Mouse (Mus musculus) lung, embryonic 16.5 days (tissue): ENCODE data around the gene Bach2. TPM values are rescaled to one million over a fixed set of nuclear protein-coding genes. Genes with fewer than 3 reads are reported as not detected.

Experiments
- ATAC-seq: fragments of 200-750 bp; cut with Nextera tagmentation; 2 replicates; pipeline ENCODE4 v1.8.0; 2017; ENCODE audit warnings: low read depth, mild to moderate bottlenecking, moderate library complexity
- H3K27ac ChIP-seq: fragments of 300-500 bp; sonication (generic); 2 replicates; pipeline ENCODE4 v1.5.1; 2014; ENCODE audit warnings: mild to moderate bottlenecking, control low read depth, low read length
- H3K27me3 ChIP-seq: fragments of 300-500 bp; sonication (generic); 2 replicates; pipeline ENCODE4 v1.6.1; 2014; ENCODE audit warnings: low read depth, low read length, mixed read lengths; ENCODE audit not compliant: control insufficient read depth, insufficient read depth
- H3K36me3 ChIP-seq: fragments of 300-500 bp; sonication (generic); 2 replicates; pipeline ENCODE4 v1.6.1; 2014; ENCODE audit warnings: low read length; ENCODE audit not compliant: control insufficient read depth, insufficient read depth
- H3K4me1 ChIP-seq: fragments of 300-500 bp; sonication (generic); replicated peaks from 2 replicates; pipeline ENCODE4 v1.6.1; 2014; ENCODE audit warnings: low read length, mixed read lengths; ENCODE audit not compliant: control insufficient read depth, insufficient read depth
- H3K4me2 ChIP-seq: fragments of 300-500 bp; sonication (generic); 2 replicates; pipeline ENCODE4 v1.6.1; 2014; ENCODE audit warnings: low read depth, low read length, control low read depth
- H3K4me3 ChIP-seq: fragments of 300-500 bp; sonication (generic); 2 replicates; pipeline ENCODE4 v1.5.1; 2014; ENCODE audit warnings: mild to moderate bottlenecking, low read length, control low read depth
- H3K9ac ChIP-seq: fragments of 300-500 bp; sonication (generic); 2 replicates; pipeline ENCODE4 v1.6.1; 2014; ENCODE audit warnings: low read length, control low read depth
- H3K9me3 ChIP-seq: fragments of 300-500 bp; sonication (generic); 2 replicates; pipeline ENCODE4 v1.6.1; 2016; ENCODE audit warnings: low read length; ENCODE audit not compliant: control insufficient read depth
- WGBS: fragments of 180-500 bp; shearing (Covaris S2); extraction: QIAGEN DNeasy Blood & Tissue Kit; methylation state at CpG from one replicate; pipeline ENCODE4 v1.1.7; 2014; 5-methylcytosine and 5-hydroxymethylcytosine counted together
- polyA plus RNA-seq: library from polyadenylated mRNA; unstranded; fragments of >200 nt; fragmentation: Nextera tagmentation; extraction: Ambion mirVana; gene quantifications from 2 replicates; pipeline ENCODE4 v1.2.1, GENCODE M21; 2015

Bach2 gene
- polyA plus RNA-seq, 1 experiment from 2014 or later = 6.7 TPM

DNA sequence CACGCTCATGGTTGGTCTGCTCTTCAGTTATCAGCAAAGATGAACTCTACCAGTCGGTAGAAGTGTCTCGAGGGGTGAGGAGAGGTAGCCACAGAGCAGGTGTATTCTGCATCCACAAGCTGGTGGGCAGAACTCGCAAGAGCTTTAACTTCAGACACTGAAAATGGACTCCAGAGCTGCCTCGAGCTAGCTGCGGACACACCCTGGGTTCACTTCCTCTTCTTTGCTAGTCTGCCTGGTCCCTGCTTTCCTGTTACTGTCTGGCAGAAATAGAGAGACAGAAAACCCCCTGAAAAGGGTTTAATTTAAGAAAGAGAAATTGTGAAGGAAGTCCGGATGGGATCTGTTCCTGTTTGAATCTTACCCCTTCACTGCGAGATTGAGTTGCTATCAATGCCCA is 326.3 kb downstream of the Bach2 start:
- Histone ChIP-seq H3K4me1 (peaks cover 8% of the 10 kb centered on the region; the same call in 1 of the 2 replicates), H3K4me3 (no peak overlapping the region), H3K9ac (no peak overlapping the region), H3K4me2 (no peak overlapping the region), H3K9me3 (no peaks in the 10 kb centered on the region), H3K36me3 (peaks cover 7% of the 10 kb centered on the region; the same call in 1 of the 2 replicates), H3K27me3 (no peaks in the 10 kb centered on the region), H3K27ac (no peak overlapping the region)
- no peak for ATAC-seq
- 76% methylated on average over 8 of the region's 8 CpGs for WGBS

DNA sequence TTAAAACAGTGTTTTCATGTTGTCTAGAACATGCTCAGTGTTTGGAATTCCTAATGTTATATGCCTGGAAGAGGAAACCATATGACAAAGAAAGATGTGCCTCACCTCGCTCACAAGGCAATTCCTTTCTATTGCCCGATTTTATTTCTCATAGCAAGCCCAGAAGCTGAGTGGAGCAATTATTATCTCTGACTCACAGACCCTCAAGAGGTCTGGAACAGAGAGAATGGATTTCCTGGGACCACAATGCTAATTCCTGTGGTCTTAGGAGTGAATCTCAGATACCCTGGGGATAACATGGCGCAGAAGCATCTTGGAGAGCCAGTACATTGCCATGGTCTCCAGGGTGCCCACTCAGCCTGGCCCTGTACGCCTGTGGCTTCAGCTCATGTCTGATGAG is 330.4 kb downstream of the Bach2 start:
- Histone ChIP-seq H3K27ac (no peak overlapping the region), H3K9me3 (no peaks in the 10 kb centered on the region), H3K27me3 (no peaks in the 10 kb centered on the region), H3K4me3 (no peak overlapping the region), H3K4me1 (no peaks in the 10 kb centered on the region), H3K9ac (no peak overlapping the region), H3K4me2 (no peak overlapping the region), H3K36me3 (0 out of 2 replicates have a peak, but pooled peaks cover 3% of the 10 kb centered on the region)
- WGBS = 81% methylated on average over 4 of the region's 4 CpGs
- no peak for ATAC-seq

GRCm38 (mm10) chr4:32569995-32570938 is 331.7 kb downstream of the Bach2 start:
- ATAC-seq = peak; percentile 41
- H3K27ac ChIP-seq = no peak overlapping the region
- WGBS = 53% methylated on average over 17 of the region's 17 CpGs

GRCm38 (mm10) chr4:32570939-32571317 is 332.3 kb downstream of the Bach2 start:
- 50% methylated on average over 8 of the region's 8 CpGs for WGBS
- no peak overlapping the region for H3K4me3 ChIP-seq
- no peaks in the 10 kb centered on the region for H3K27me3 ChIP-seq
- H3K9me3 ChIP-seq = no peaks in the 10 kb centered on the region
- no peak overlapping the region for H3K4me2 ChIP-seq
- 0 out of 2 replicates have a peak, but pooled peaks cover 3% of the 10 kb centered on the region for H3K36me3 ChIP-seq
- no peaks in the 10 kb centered on the region for H3K4me1 ChIP-seq
- no peak overlapping the region for H3K27ac ChIP-seq
- H3K9ac ChIP-seq = no peak overlapping the region
- ATAC-seq = no peak

More at GRCm38 (mm10) chr4:32569995-32570938, 331.7 kb downstream of the Bach2 start:
- Histone ChIP-seq H3K4me1 (no peaks in the 10 kb centered on the region), H3K9ac (no peak overlapping the region), H3K4me3 (no peak overlapping the region), H3K27me3 (no peaks in the 10 kb centered on the region), H3K9me3 (no peaks in the 10 kb centered on the region), H3K4me2 (no peak overlapping the region), H3K36me3 (0 out of 2 replicates have a peak, but pooled peaks cover 3% of the 10 kb centered on the region)

- H3K27me3 ChIP-seq = no peaks in the 10 kb centered on the region
- H3K27ac ChIP-seq = no peak overlapping the region
- ATAC-seq = no peak
- 0 out of 2 replicates have a peak, but pooled peaks cover 1% of the 10 kb centered on the region for H3K36me3 ChIP-seq
- H3K4me3 ChIP-seq = no peak overlapping the region
- no peaks in the 10 kb centered on the region for H3K9me3 ChIP-seq
- WGBS = 44% methylated on average over 3 of the region's 3 CpGs
- H3K9ac ChIP-seq = no peak overlapping the region
- no peak overlapping the region for H3K4me2 ChIP-seq
- no peaks in the 10 kb centered on the region for H3K4me1 ChIP-seq
Observed at GRCm38 (mm10) chr4:32571441-32571840, 332.8 kb downstream of the Bach2 start.

DNA sequence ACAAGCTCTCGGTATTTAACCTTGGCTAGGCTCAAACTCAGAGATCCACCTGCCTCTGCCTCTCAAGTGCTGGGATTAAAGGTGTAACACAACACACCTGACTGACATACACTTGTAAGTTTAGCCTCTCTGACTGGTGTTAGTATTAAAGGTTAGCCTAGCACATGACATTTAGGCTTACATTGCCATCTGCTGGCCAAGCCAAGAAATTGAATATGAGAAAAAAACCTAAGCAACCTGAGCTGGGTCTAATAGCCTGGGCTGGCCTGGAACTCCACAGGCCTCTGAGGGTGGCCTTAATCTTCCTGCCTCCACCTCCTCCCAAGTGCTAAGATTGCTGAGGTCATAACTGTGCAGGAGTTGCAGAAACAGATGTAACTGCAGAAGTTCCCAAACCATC is 333.5 kb downstream of the Bach2 start:
- Histone ChIP-seq H3K4me3 (no peak overlapping the region), H3K4me2 (no peak overlapping the region), H3K27me3 (no peaks in the 10 kb centered on the region), H3K9ac (no peak overlapping the region), H3K4me1 (no peaks in the 10 kb centered on the region), H3K36me3 (0 out of 2 replicates have a peak, but pooled peaks cover 2% of the 10 kb centered on the region), H3K9me3 (no peaks in the 10 kb centered on the region), H3K27ac (no peak overlapping the region)
- peak; percentile 50; the same call in 1 of the 2 replicates for ATAC-seq
- WGBS = 59% methylated on average over 1 of the region's 1 CpGs

GRCm38 (mm10) chr4:32573586-32573985 is 335.0 kb downstream of the Bach2 start:
- Histone ChIP-seq H3K4me3 (no peak overlapping the region), H3K4me2 (no peak overlapping the region), H3K36me3 (0 out of 2 replicates have a peak, but pooled peaks cover 2% of the 10 kb centered on the region), H3K9ac (no peak overlapping the region), H3K9me3 (no peaks in the 10 kb centered on the region), H3K27me3 (no peaks in the 10 kb centered on the region), H3K27ac (no peak overlapping the region), H3K4me1 (no peaks in the 10 kb centered on the region)
- ATAC-seq = no peak
- WGBS = 82% methylated on average over 5 of the region's 5 CpGs

DNA sequence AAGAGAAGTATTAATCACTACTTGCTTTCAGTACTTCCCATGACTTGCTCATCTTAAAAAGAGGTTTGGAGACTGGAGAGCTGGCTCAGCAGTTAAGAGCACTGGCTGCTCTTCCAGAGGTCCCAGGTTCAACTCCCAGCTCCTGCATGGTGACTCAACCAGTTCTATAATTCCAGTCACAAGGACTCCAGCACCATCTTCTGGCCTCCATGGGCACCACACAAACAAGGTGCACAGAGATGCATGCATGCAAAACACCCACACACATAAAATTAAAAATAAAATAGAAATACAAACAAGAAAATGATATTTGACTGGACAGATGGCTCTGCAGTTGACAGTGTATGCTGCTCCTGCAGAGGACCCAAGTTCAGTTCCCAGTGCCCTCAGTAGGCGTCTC is 336.0 kb downstream of the Bach2 start:
- no peak for ATAC-seq
- Histone ChIP-seq H3K27ac (no peak overlapping the region), H3K36me3 (0 out of 2 replicates have a peak, but pooled peaks cover 2% of the 10 kb centered on the region), H3K4me3 (no peak overlapping the region), H3K9ac (no peak overlapping the region), H3K4me2 (no peak overlapping the region), H3K4me1 (no peaks in the 10 kb centered on the region), H3K27me3 (no peaks in the 10 kb centered on the region), H3K9me3 (no peaks in the 10 kb centered on the region)
- 81% methylated on average over 1 of the region's 1 CpGs for WGBS

- 57% methylated on average over 9 of the region's 9 CpGs for WGBS
Observed at GRCm38 (mm10) chr4:32575165-32575564, 336.6 kb downstream of the Bach2 start.

More at GRCm38 (mm10) chr4:32575165-32575564, 336.6 kb downstream of the Bach2 start:
- Histone ChIP-seq H3K36me3 (0 out of 2 replicates have a peak, but pooled peaks cover 2% of the 10 kb centered on the region), H3K4me1 (no peaks in the 10 kb centered on the region), H3K27ac (no peak overlapping the region), H3K4me3 (no peak overlapping the region), H3K4me2 (no peak overlapping the region), H3K27me3 (no peaks in the 10 kb centered on the region), H3K9me3 (no peaks in the 10 kb centered on the region), H3K9ac (no peak overlapping the region)
- ATAC-seq = no peak
